Mouse (Mus musculus) CH12.LX (cell line): Measurements from ENCODE around the gene Vmn2r89. TPM values are rescaled to one million over a fixed set of nuclear protein-coding genes. Genes with fewer than 3 reads are reported as not detected.
"Not testable (repeated sequence)": the region's sequence is repeated elsewhere in the genome, so short reads cannot be mapped to it uniquely, and the experiment has no call there.

ENCODE experiments used
- DNase-seq: peaks from one replicate; pipeline ENCODE4 v3.0.0-alpha.2; 2013; ENCODE audit errors: extremely low read depth
- H3K27ac ChIP-seq: 2 replicates; pipeline ENCODE4 v1.5.1; 2012; ENCODE audit warnings: low read depth, mild to moderate bottlenecking, control low read depth, moderate library complexity; ENCODE audit not compliant: insufficient read depth
- H3K27me3 ChIP-seq: replicated peaks from 2 replicates; pipeline ENCODE3; 2012; ENCODE audit warnings: inconsistent platforms
- H3K36me3 ChIP-seq, 2 experiments: replicated peaks in 1 of 2; 2 replicates each; pipeline versions ENCODE3 to v1.6.1; 2012; ENCODE audit warnings: inconsistent platforms in 1 of 2, low read length in 1 of 2, mild to moderate bottlenecking in 1 of 2, mixed read lengths in 1 of 2, moderate library complexity in 1 of 2; ENCODE audit not compliant: control insufficient read depth in 1 of 2, insufficient read depth in 1 of 2
- H3K4me1 ChIP-seq, 2 experiments: 2 replicates each; pipeline ENCODE4 v1.6.1; 2012; ENCODE audit warnings: inconsistent platforms in 1 of 2, moderate library complexity in 1 of 2; ENCODE audit not compliant: insufficient read depth in 2 of 2, control insufficient read depth in 1 of 2
- H3K4me2 ChIP-seq: 2 replicates; pipeline ENCODE4 v1.6.1; 2012; ENCODE audit warnings: low read depth, mild to moderate bottlenecking, control low read depth; ENCODE audit not compliant: poor library complexity, insufficient read depth, severe bottlenecking
- H3K4me3 ChIP-seq, 3 experiments: fragments of 150-350 bp in 1 of 3; sonication (generic) in 1 of 3; replicated peaks in 1 of 3; 2 replicates each; pipeline versions ENCODE3 to v1.5.1; 2011 to 2012; ENCODE audit warnings: low read depth in 2 of 3, low read length in 2 of 3, mild to moderate bottlenecking in 2 of 3, moderate library complexity in 2 of 3, control low read depth in 1 of 3, improper control_type of control experiment in 1 of 3, inconsistent platforms in 1 of 3, mixed read lengths in 1 of 3; ENCODE audit not compliant: poor library complexity in 1 of 3
- H3K79me2 ChIP-seq: replicated peaks from 2 replicates; pipeline ENCODE4 v1.6.1; 2012; ENCODE audit warnings: mild to moderate bottlenecking, moderate library complexity; ENCODE audit not compliant: control insufficient read depth, poor library complexity, insufficient read depth, severe bottlenecking; ENCODE audit errors: extremely low read depth
- H3K9ac ChIP-seq: 2 replicates; pipeline ENCODE4 v1.6.1; 2012; ENCODE audit warnings: low read depth, mild to moderate bottlenecking, control low read depth, moderate library complexity; ENCODE audit not compliant: insufficient read depth
- H3K9me3 ChIP-seq: replicated peaks from 2 replicates; pipeline ENCODE3; 2012; ENCODE audit warnings: low read length, inconsistent platforms, mixed read lengths
- CTCF ChIP-seq, 2 experiments: IDR thresholded peaks in 1 of 2; conservative IDR thresholded peaks in 1 of 2; 2 replicates each; pipeline ENCODE4 v1.5.1; 2011 to 2012; ENCODE audit warnings: low read depth in 2 of 2, low read length in 2 of 2, improper control_type of control experiment in 1 of 2, inconsistent platforms in 1 of 2, mild to moderate bottlenecking in 1 of 2, moderate library complexity in 1 of 2
- ELF1 ChIP-seq: IDR thresholded peaks from 2 replicates; pipeline ENCODE4 v1.6.1; 2014; ENCODE audit warnings: low read depth, mild to moderate bottlenecking, inconsistent platforms, low read length, improper control_type of control experiment
- EP300 ChIP-seq: IDR thresholded peaks from 2 replicates; pipeline ENCODE4 v1.6.1; 2011; ENCODE audit warnings: low read length, improper control_type of control experiment
- ETS1 ChIP-seq: conservative IDR thresholded peaks from 2 replicates; pipeline ENCODE4 v1.6.1; 2012; ENCODE audit warnings: low read depth, mild to moderate bottlenecking, inconsistent platforms, low read length, improper control_type of control experiment, moderate library complexity
- HCFC1 ChIP-seq: IDR thresholded peaks from 2 replicates; pipeline ENCODE4 v1.6.1; 2012; ENCODE audit warnings: low read depth, mild to moderate bottlenecking, inconsistent platforms, low read length, improper control_type of control experiment
- IRF4 ChIP-seq: IDR thresholded peaks from 2 replicates; pipeline ENCODE4 v1.6.1; 2014; ENCODE audit warnings: low read depth, mild to moderate bottlenecking, inconsistent platforms, low read length, improper control_type of control experiment
- JUND ChIP-seq: conservative IDR thresholded peaks from 2 replicates; pipeline ENCODE4 v1.6.1; 2011; ENCODE audit warnings: low read depth, low read length, improper control_type of control experiment
- KAT2A ChIP-seq: IDR thresholded peaks from 2 replicates; pipeline ENCODE4 v1.6.1; 2012; ENCODE audit warnings: low read length, improper control_type of control experiment, inconsistent platforms; ENCODE audit not compliant: insufficient replicate concordance
- MAX ChIP-seq: IDR thresholded peaks from 2 replicates; pipeline ENCODE4 v1.6.1; 2011; ENCODE audit warnings: low read length, improper control_type of control experiment
- MEF2A ChIP-seq: IDR thresholded peaks from 2 replicates; pipeline ENCODE4 v1.6.1; 2014; ENCODE audit warnings: low read depth, mild to moderate bottlenecking, inconsistent platforms, low read length, improper control_type of control experiment, borderline replicate concordance
- MXI1 ChIP-seq: IDR thresholded peaks from 2 replicates; pipeline ENCODE4 v1.6.1; 2011; ENCODE audit warnings: mild to moderate bottlenecking, low read depth, low read length, improper control_type of control experiment
- POLR2A ChIP-seq: IDR thresholded peaks from 2 replicates; pipeline ENCODE4 v1.6.1; 2011; ENCODE audit warnings: low read depth, mild to moderate bottlenecking, improper control_type of control experiment, low read length
- RAD21 ChIP-seq: IDR thresholded peaks from 2 replicates; pipeline ENCODE4 v1.6.1; 2011; ENCODE audit warnings: low read depth, mild to moderate bottlenecking, low read length, improper control_type of control experiment, moderate library complexity
- SMC3 ChIP-seq: IDR thresholded peaks from 2 replicates; pipeline ENCODE4 v1.6.1; 2011; ENCODE audit warnings: low read depth, low read length, improper control_type of control experiment
- TCF12 ChIP-seq: IDR thresholded peaks from 2 replicates; pipeline ENCODE4 v1.6.1; 2014; ENCODE audit warnings: low read depth, mild to moderate bottlenecking, inconsistent platforms, low read length, improper control_type of control experiment
- UBTF ChIP-seq: IDR thresholded peaks from 2 replicates; pipeline ENCODE4 v1.6.1; 2012; ENCODE audit warnings: low read depth, mild to moderate bottlenecking, inconsistent platforms, low read length, improper control_type of control experiment, moderate library complexity
- USF1 ChIP-seq: IDR thresholded peaks from 2 replicates; pipeline ENCODE4 v1.6.1; 2014; ENCODE audit warnings: low read depth, mild to moderate bottlenecking, inconsistent platforms, low read length, improper control_type of control experiment
- ZNF384 ChIP-seq: IDR thresholded peaks from 2 replicates; pipeline ENCODE4 v1.6.1; 2012; ENCODE audit warnings: low read depth, low read length, improper control_type of control experiment, inconsistent platforms
- dilution Hi-C: fragments of 300-500 bp; cut with MboI; formaldehyde crosslinking; loops from 2 replicates; pipeline ENCODE4 v1.14.3; 2020; ENCODE audit warnings: low sequenced_read_pairs; ENCODE audit not compliant: extremely low pct_unique_long_range_greater_than_20kb, extremely low pct_ligation_motif_present
- in situ Hi-C: fragments of 300-500 bp; cut with MboI; formaldehyde crosslinking; loops from 3 replicates; pipeline ENCODE4 v1.14.3; 2019; ENCODE audit warnings: low sequenced_read_pairs, low pct_ligation_motif_present, low pct_unique_long_range_greater_than_20kb, mixed read lengths
- polyA plus RNA-seq: library from polyadenylated mRNA; unstranded; fragments of >175 nt; gene quantifications from 2 replicates; pipeline ENCODE4 v1.2.1, GENCODE M21; 2012; ENCODE audit warnings: low read depth; ENCODE audit not compliant: insufficient read length
- total RNA-seq, 2 experiments: library from RNA; depleted of rRNA; stranded (reverse); fragments of 300-350 nt in 1 of 2; fragments of >200 nt in 1 of 2; gene quantifications; 2 replicates each; pipeline ENCODE4 v1.2.3; 2012 to 2014

Vmn2r89 gene
- total and polyA plus RNA-seq, 3 experiments: 0.08 to 0.09 TPM; not detected in 1

- Histone ChIP-seq H3K4me2 (no peak overlapping the region), H3K27ac (no peak overlapping the region), H3K4me1 (no peaks in the 10 kb centered on the region), H3K27me3 (no peaks in the 10 kb centered on the region), H3K4me3 (no peak overlapping the region), H3K9ac (no peak overlapping the region), H3K9me3 (peaks cover 22% of the 10 kb centered on the region), H3K36me3 (no peaks in the 10 kb centered on the region), H3K79me2 (no peaks in the 10 kb centered on the region)
- dilution Hi-C loops (no loop called here), in situ Hi-C loops (no loop called here)
- TF ChIP-seq MAX (no peak), USF1 (no peak), TCF12 (no peak), HCFC1 (no peak), KAT2A (no peak), POLR2A (no peak), SMC3 (no peak), UBTF (no peak)
- DNase-seq: no peak
Observed at GRCm38 (mm10) chr14:51438955-51439354, 12.7 kb upstream of the Vmn2r89 start.

- TF ChIP-seq ELF1: peak; percentile 78
- TF ChIP-seq CTCF (conservative IDR thresholded peaks at IDR 0.05 in 1 of 2, IDR thresholded peaks at IDR 0.05 in 1 of 2; ENCODE audit: low read depth in 2 of 2, low read length in 2 of 2): peak; percentile 18 to 62; a peak in 2 of 4 replicates
- peak; percentile 61 for TF ChIP-seq ZNF384
- TF ChIP-seq SMC3: peak; percentile 32
- TF ChIP-seq TCF12: 0 out of 2 replicates have a peak, but pooled peaks have one; percentile 14
- TF ChIP-seq, all 38 proteins: peak for 5; not testable (repeated sequence) for 33
- peak; percentile 83 for DNase-seq
- H3K9ac ChIP-seq: peak overlapping the region; percentile 85
- peaks cover 6 to 11% of the 10 kb centered on the region in 2 experiments for H3K36me3 ChIP-seq
- H3K4me1 ChIP-seq, H3K27me3 ChIP-seq, H3K9me3 ChIP-seq, in situ Hi-C loops, dilution Hi-C loops: not testable (repeated sequence)
- H3K4me3 ChIP-seq: peak overlapping the region; percentile 63 to 93 (median 90)
- H3K27ac ChIP-seq: peak overlapping the region; percentile 81; the same call in 1 of the 2 replicates
- peak overlapping the region; percentile 92 for H3K4me2 ChIP-seq
- H3K79me2 ChIP-seq: peaks cover 26% of the 10 kb centered on the region; the same call in 1 of the 2 replicates
Observed at GRCm38 (mm10) chr14:51480278-51480677, 28.6 kb downstream of the Vmn2r89 start.

GRCm38 (mm10) chr14:51481332-51482015 is 29.8 kb downstream of the Vmn2r89 start:
- H3K9me3 ChIP-seq, H3K27me3 ChIP-seq, H3K36me3 ChIP-seq, H3K4me1 ChIP-seq, in situ Hi-C loops, dilution Hi-C loops: not testable (repeated sequence)
- TF ChIP-seq JUND (0 out of 2 replicates have a peak, but pooled peaks have one; percentile 8), MXI1 (peak; percentile 25; the same call in 1 of the 2 replicates), TCF12 (peak; percentile 32; the same call in 1 of the 2 replicates), RAD21 (peak; percentile 50), CTCF (conservative IDR thresholded peaks at IDR 0.05 in 1 of 2, IDR thresholded peaks at IDR 0.05 in 1 of 2; ENCODE audit: low read depth in 2 of 2, low read length in 2 of 2) (peak; percentile 14 to 62; a peak in 2 of 4 replicates), ETS1 (peak; percentile 19; the same call in 1 of the 2 replicates), MEF2A (peak; percentile 66; the same call in 1 of the 2 replicates), IRF4 (0 out of 2 replicates have a peak, but pooled peaks have one; percentile 11), SMC3 (peak; percentile 6; the same call in 1 of the 2 replicates), EP300 (peak; percentile 12; the same call in 1 of the 2 replicates)
- Histone ChIP-seq H3K79me2 (peaks cover 26% of the 10 kb centered on the region; the same call in 1 of the 2 replicates), H3K9ac (peak overlapping the region; percentile 92), H3K4me2 (peak overlapping the region; percentile 92), H3K27ac (peak overlapping the region; percentile 81), H3K4me3 (peak overlapping the region; percentile 63 to 93 (median 90))
- peak; percentile 66 for DNase-seq
